Mouse (Mus musculus): ENCODE data around the gene Bank1. TPM values are rescaled to one million over a fixed set of nuclear protein-coding genes. Genes with fewer than 3 reads are reported as not detected.
A peak's percentile ranks its signal among the peaks of the same experiment; 100 is the strongest.

Bank1 gene
- total RNA-seq, 1 experiment, result 0.18 TPM

GRCm38 (mm10) chr3:136017517-136017916, 308.3 kb downstream of the Bank1 start:
- TF ChIP-seq CHD2 (IDR thresholded peaks at IDR 0.05; ENCODE audit: low read depth, low read length) (no peak), MAFK (IDR thresholded peaks at IDR 0.05; ENCODE audit: insufficient read depth, low read depth, low read length) (peak; percentile 72; the same call in 1 of the 2 replicates)
- no peaks in the 10 kb centered on the region for H3K9me3 ChIP-seq (ENCODE audit: control insufficient read depth, insufficient read depth, low read depth, low read length)
- no peak overlapping the region for H3K4me3 ChIP-seq (ENCODE audit: insufficient read depth in 1 of 2, low read depth in 1 of 2, low read length in 2 of 2, poor library complexity in 1 of 2, severe bottlenecking in 1 of 2)
- no peaks in the 10 kb centered on the region for H3K36me3 ChIP-seq (ENCODE audit: control insufficient read depth, insufficient read depth, low read length, poor library complexity, severe bottlenecking)
- H3K9ac ChIP-seq (ENCODE audit: insufficient read depth, low read depth, low read length, poor library complexity, severe bottlenecking), result no peak overlapping the region
- no peak for DNase-seq (ENCODE audit: low read depth, low spot score)
- in situ Hi-C loops (cut with MboI; ENCODE audit: low sequenced_read_pairs in 2 of 2, unreplicated experiment in 2 of 2), result no loop called here
- H3K4me1 ChIP-seq (ENCODE audit: control insufficient read depth in 2 of 2, insufficient read depth in 2 of 2, low read length in 2 of 2, poor library complexity in 1 of 2), result no peaks in the 10 kb centered on the region
- no peak overlapping the region for H3K27ac ChIP-seq (ENCODE audit: insufficient read depth, low read depth, low read length, poor library complexity, severe bottlenecking)

DNA sequence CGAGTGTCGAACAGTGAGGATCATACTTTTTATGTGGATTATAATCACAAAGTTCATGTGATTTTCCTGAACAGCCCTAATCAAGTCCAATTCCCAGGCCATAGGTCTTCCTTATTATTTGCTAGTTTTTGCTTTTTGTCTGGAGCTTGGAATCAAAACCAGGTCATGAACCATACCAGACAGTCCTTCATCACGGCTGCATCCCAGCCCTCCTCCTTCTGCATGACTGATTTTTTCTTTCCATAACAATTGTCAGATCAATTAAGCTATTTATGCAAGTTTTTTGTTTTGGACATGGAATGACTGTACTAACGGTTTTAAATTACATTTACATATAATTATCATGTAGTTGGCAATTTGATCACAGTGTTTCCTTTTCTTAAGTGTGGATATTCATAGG, 315.2 kb downstream of the Bank1 start:
- Histone ChIP-seq H3K4me3 (ENCODE audit: insufficient read depth in 1 of 2, low read depth in 1 of 2, low read length in 2 of 2, poor library complexity in 1 of 2, severe bottlenecking in 1 of 2) (no peak overlapping the region), H3K4me1 (ENCODE audit: control insufficient read depth in 2 of 2, insufficient read depth in 2 of 2, low read length in 2 of 2, poor library complexity in 1 of 2) (no peaks in the 10 kb centered on the region), H3K36me3 (ENCODE audit: control insufficient read depth, insufficient read depth, low read length, poor library complexity, severe bottlenecking) (no peaks in the 10 kb centered on the region), H3K9ac (ENCODE audit: insufficient read depth, low read depth, low read length, poor library complexity, severe bottlenecking) (no peak overlapping the region), H3K9me3 (ENCODE audit: control insufficient read depth, insufficient read depth, low read depth, low read length) (no peaks in the 10 kb centered on the region), H3K27ac (ENCODE audit: insufficient read depth, low read depth, low read length, poor library complexity, severe bottlenecking) (no peak overlapping the region)
- DNase-seq (ENCODE audit: low read depth, low spot score), result no peak
- no peak for TF ChIP-seq MAFK (IDR thresholded peaks at IDR 0.05; ENCODE audit: insufficient read depth, low read depth, low read length)
- no peak for TF ChIP-seq HCFC1 (IDR thresholded peaks at IDR 0.05; ENCODE audit: borderline replicate concordance, insufficient read depth, low read length)
- no peak for TF ChIP-seq ZC3H11A (IDR thresholded peaks at IDR 0.05; ENCODE audit: borderline replicate concordance, low read depth, low read length)
- TF ChIP-seq CHD2 (IDR thresholded peaks at IDR 0.05; ENCODE audit: low read depth, low read length), result no peak
- TF ChIP-seq ZNF384 (IDR thresholded peaks at IDR 0.05; ENCODE audit: low read depth, low read length), result no peak
- in situ Hi-C loops (cut with MboI; ENCODE audit: low sequenced_read_pairs in 2 of 2, unreplicated experiment in 2 of 2), result no loop called here

DNA sequence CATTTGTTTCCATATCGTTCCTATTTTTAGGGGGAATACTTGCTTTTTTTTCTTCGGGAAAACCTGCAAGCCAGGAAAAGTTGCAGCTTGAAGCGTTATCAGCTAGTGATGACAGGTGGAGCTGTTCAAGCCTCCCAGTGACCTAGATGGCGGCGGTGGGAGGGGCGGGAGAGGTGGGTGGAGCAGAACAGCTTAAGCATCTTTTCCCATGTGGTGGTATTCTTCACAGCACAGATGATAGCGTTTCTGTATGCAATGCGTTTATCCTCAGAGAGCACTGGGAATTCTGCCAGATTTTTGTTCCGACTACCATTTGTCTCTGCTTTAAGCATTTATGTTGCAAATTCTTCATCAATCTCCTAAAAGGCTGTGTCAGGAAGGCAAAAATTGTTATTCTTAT, 318.0 kb downstream of the Bank1 start:
- in situ Hi-C loops (cut with MboI; ENCODE audit: low sequenced_read_pairs in 2 of 2, unreplicated experiment in 2 of 2), result no loop called here
- H3K4me3 ChIP-seq (ENCODE audit: insufficient read depth in 1 of 2, low read depth in 1 of 2, low read length in 2 of 2, poor library complexity in 1 of 2, severe bottlenecking in 1 of 2), result no peak overlapping the region
- no peaks in the 10 kb centered on the region for H3K36me3 ChIP-seq (ENCODE audit: control insufficient read depth, insufficient read depth, low read length, poor library complexity, severe bottlenecking)
- H3K9me3 ChIP-seq (ENCODE audit: control insufficient read depth, insufficient read depth, low read depth, low read length), result no peaks in the 10 kb centered on the region
- no peak overlapping the region for H3K9ac ChIP-seq (ENCODE audit: insufficient read depth, low read depth, low read length, poor library complexity, severe bottlenecking)
- TF ChIP-seq ZNF384 (IDR thresholded peaks at IDR 0.05; ENCODE audit: low read depth, low read length) (no peak), ZC3H11A (IDR thresholded peaks at IDR 0.05; ENCODE audit: borderline replicate concordance, low read depth, low read length) (no peak), HCFC1 (IDR thresholded peaks at IDR 0.05; ENCODE audit: borderline replicate concordance, insufficient read depth, low read length) (no peak), MAFK (IDR thresholded peaks at IDR 0.05; ENCODE audit: insufficient read depth, low read depth, low read length) (no peak), CHD2 (IDR thresholded peaks at IDR 0.05; ENCODE audit: low read depth, low read length) (no peak)
- no peaks in the 10 kb centered on the region for H3K4me1 ChIP-seq (ENCODE audit: control insufficient read depth in 2 of 2, insufficient read depth in 2 of 2, low read length in 2 of 2, poor library complexity in 1 of 2)
- H3K27ac ChIP-seq (ENCODE audit: insufficient read depth, low read depth, low read length, poor library complexity, severe bottlenecking), result no peak overlapping the region
- no peak for DNase-seq (ENCODE audit: low read depth, low spot score)

DNA sequence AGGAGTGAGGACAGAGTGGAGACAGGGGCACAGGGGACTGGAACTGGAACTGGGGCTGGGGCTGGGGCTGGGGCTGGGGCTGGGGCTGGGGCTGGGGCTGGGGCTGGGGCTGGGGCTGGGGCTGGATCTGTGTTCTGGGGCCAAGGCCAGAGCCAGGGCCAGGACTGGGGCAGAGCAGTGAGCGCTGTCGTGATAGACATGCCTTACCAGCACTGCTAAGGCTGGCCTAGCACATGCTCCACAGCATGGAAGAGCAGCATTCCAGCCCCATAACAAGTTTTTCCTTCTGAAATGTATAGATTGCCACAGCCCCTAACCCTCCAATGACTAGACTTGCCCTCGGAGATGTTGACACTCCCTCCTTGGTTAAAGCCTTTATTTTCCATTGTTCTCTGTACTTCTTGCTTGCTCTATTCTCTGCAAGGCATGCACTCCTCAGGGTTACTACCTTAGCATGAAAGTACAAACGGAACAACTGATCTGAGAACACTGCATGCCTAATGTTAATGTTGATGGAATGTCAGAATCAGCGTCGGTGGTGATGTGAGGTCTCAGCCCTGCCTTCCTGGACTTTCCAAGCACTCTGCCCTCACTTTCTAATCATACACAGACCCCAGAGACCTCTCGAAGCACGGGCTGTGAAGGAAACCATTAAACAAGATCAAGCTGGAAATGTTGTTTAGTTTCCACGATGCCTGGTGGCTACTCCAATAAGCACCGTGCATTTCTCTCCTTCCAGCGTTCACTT, 318.6 kb downstream of the Bank1 start:
- no peak for DNase-seq (ENCODE audit: low read depth, low spot score)
- Histone ChIP-seq H3K4me3 (ENCODE audit: insufficient read depth in 1 of 2, low read depth in 1 of 2, low read length in 2 of 2, poor library complexity in 1 of 2, severe bottlenecking in 1 of 2) (no peak overlapping the region), H3K27ac (ENCODE audit: insufficient read depth, low read depth, low read length, poor library complexity, severe bottlenecking) (no peak overlapping the region)

More for the DNA sequence above, 318.6 kb downstream of the Bank1 start:
- TF ChIP-seq ZNF384 (IDR thresholded peaks at IDR 0.05; ENCODE audit: low read depth, low read length), result no peak
- no peak for TF ChIP-seq MAFK (IDR thresholded peaks at IDR 0.05; ENCODE audit: insufficient read depth, low read depth, low read length)
- no peak for TF ChIP-seq ZC3H11A (IDR thresholded peaks at IDR 0.05; ENCODE audit: borderline replicate concordance, low read depth, low read length)
- TF ChIP-seq CHD2 (IDR thresholded peaks at IDR 0.05; ENCODE audit: low read depth, low read length), result no peak
- no peak for TF ChIP-seq HCFC1 (IDR thresholded peaks at IDR 0.05; ENCODE audit: borderline replicate concordance, insufficient read depth, low read length)
- Histone ChIP-seq H3K9ac (ENCODE audit: insufficient read depth, low read depth, low read length, poor library complexity, severe bottlenecking) (no peak overlapping the region), H3K36me3 (ENCODE audit: control insufficient read depth, insufficient read depth, low read length, poor library complexity, severe bottlenecking) (no peaks in the 10 kb centered on the region), H3K9me3 (ENCODE audit: control insufficient read depth, insufficient read depth, low read depth, low read length) (no peaks in the 10 kb centered on the region), H3K4me1 (ENCODE audit: control insufficient read depth in 2 of 2, insufficient read depth in 2 of 2, low read length in 2 of 2, poor library complexity in 1 of 2) (no peaks in the 10 kb centered on the region)
- in situ Hi-C loops (cut with MboI; ENCODE audit: low sequenced_read_pairs in 2 of 2, unreplicated experiment in 2 of 2), result no loop called here
